Mouse (Mus musculus) olfactory bulb, adult 2 months (tissue): ENCODE results near the gene Ppm1h. TPM values are rescaled to one million over a fixed set of nuclear protein-coding genes. Genes with fewer than 3 reads are reported as not detected.
A peak's percentile ranks its signal among the peaks of the same experiment; 100 is the strongest.

Source experiments
- H3K27ac ChIP-seq: fragments of 200-500 bp; 2 replicates; pipeline ENCODE4 v1.5.1; 2012; ENCODE audit warnings: low read depth, low read length; ENCODE audit not compliant: insufficient read depth
- H3K4me1 ChIP-seq: fragments of 200-500 bp; 2 replicates; pipeline ENCODE4 v1.6.1; 2012; ENCODE audit warnings: low read length; ENCODE audit not compliant: control insufficient read depth, insufficient read depth
- H3K4me3 ChIP-seq: fragments of 200-500 bp; 2 replicates; pipeline ENCODE4 v1.5.1; 2012; ENCODE audit warnings: mild to moderate bottlenecking, low read depth, low read length, moderate library complexity; ENCODE audit not compliant: insufficient read depth
- CTCF ChIP-seq: fragments of 200-500 bp; IDR thresholded peaks from 2 replicates; pipeline ENCODE4 v1.5.1; 2012; ENCODE audit warnings: low read depth, mild to moderate bottlenecking, low read length, moderate library complexity; ENCODE audit not compliant: insufficient read depth
- POLR2A ChIP-seq: fragments of 200-500 bp; IDR thresholded peaks from 2 replicates; pipeline ENCODE4 v1.6.1; 2012; ENCODE audit warnings: mild to moderate bottlenecking, low read depth, low read length, moderate library complexity; ENCODE audit not compliant: insufficient read depth
- WGBS: fragments of 180-500 bp; shearing (Covaris S2); methylation state at CpG from one replicate; pipeline ENCODE4 v1.1.7; 2018; 5-methylcytosine and 5-hydroxymethylcytosine counted together
- polyA plus RNA-seq: library from polyadenylated mRNA; stranded (reverse); fragments of >200 nt; gene quantifications from 2 replicates; pipeline ENCODE4 v1.2.4, GENCODE M21; 2012; ENCODE audit warnings: low replicate concordance; ENCODE audit not compliant: missing spikeins, insufficient read depth, insufficient read length

The Ppm1h gene
- polyA plus RNA-seq, 1 experiment, result not detected

DNA sequence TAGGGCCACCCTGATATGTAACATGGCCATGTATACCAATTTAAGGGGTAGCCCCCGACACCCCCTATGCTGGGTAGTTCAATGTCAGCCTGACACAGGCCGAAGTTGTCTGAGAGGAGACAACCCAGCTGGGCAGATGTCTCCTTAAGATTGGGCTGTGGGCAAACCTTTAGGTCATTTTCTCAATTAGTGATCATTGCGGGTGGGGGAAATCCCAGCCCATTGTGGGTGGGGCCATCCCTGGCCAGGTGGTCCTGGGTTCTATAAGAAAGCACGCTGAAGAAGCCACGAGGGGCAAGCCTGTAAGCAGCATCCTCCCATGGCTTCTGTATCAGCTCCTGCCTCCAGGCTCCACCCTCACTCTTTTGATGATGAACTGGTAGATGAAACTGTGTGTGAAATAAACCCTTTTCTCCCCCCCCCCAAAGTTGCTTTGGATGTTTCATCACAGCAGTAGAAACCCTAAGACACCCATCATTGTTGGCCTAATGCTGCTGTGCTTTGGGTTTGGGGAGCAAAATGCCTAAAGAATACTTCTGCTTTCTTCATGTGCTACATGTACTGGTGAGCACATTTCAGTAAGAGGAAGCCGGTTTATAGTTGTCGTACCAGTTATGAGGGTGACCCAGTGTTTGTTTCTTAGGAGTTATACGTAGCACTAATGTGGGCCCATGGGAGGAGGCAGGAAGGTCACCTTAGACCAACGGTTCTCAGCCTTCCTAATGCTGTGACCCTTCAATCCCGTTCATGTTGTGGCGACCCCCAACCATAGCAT, 68.8 kb downstream of the Ppm1h start:
- Histone ChIP-seq H3K4me1 (peaks cover 2% of the 10 kb centered on the region; the same call in 1 of the 2 replicates), H3K27ac (no peak overlapping the region), H3K4me3 (no peak overlapping the region)
- TF ChIP-seq POLR2A (no peak), CTCF (no peak)
- 96% methylated on average over 11 of the region's 11 CpGs for WGBS

GRCm38 (mm10) chr10:122748361-122748951, 69.9 kb downstream of the Ppm1h start:
- WGBS, result 80% methylated on average over 4 of the region's 4 CpGs
- TF ChIP-seq POLR2A (no peak), CTCF (no peak)
- Histone ChIP-seq H3K4me1 (peaks cover 5% of the 10 kb centered on the region), H3K4me3 (no peak overlapping the region), H3K27ac (no peak overlapping the region)

DNA sequence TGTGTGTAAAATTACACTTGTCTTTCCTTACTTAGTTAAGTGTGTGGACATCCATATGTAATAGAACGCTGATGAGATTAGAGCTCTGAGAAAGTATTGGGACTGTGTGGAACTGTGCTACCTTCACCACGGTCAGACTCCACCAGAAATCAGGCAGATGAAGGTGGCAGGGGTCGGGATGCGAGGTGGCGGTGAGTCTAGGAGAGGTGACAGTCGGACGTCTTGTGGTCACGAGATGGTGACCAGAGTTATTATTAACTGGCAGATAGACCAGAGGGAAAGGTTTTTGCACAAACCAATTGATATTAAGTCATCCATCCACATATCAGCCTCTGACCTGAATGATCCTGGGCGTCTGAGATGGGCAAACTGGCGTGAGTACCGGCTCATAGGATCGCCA, 70.5 kb downstream of the Ppm1h start:
- no peak overlapping the region for H3K27ac ChIP-seq
- TF ChIP-seq POLR2A, result no peak
- TF ChIP-seq CTCF, result no peak
- WGBS, result 92% methylated on average over 12 of the region's 12 CpGs
- H3K4me3 ChIP-seq, result no peak overlapping the region
- H3K4me1 ChIP-seq, result peaks cover 7% of the 10 kb centered on the region

- no peak for TF ChIP-seq CTCF
- no peak for TF ChIP-seq POLR2A
- Histone ChIP-seq H3K4me3 (no peak overlapping the region), H3K4me1 (peaks cover 7% of the 10 kb centered on the region), H3K27ac (peak overlapping the region; percentile 38; the same call in 1 of the 2 replicates)
- 89% methylated on average over 7 of the region's 7 CpGs for WGBS
These were observed 71.3 kb downstream of the Ppm1h start for GRCm38 (mm10) chr10:122749876-122750275.

- Histone ChIP-seq H3K4me1 (peaks cover 5% of the 10 kb centered on the region), H3K27ac (no peak overlapping the region), H3K4me3 (no peak overlapping the region)
- 44% methylated on average over 17 of the region's 17 CpGs for WGBS
- TF ChIP-seq POLR2A, result no peak
- no peak for TF ChIP-seq CTCF
These were observed 74.7 kb downstream of the Ppm1h start for GRCm38 (mm10) chr10:122752950-122753923.

GRCm38 (mm10) chr10:122753924-122754307, 75.4 kb downstream of the Ppm1h start:
- TF ChIP-seq CTCF (no peak), POLR2A (no peak)
- no peak overlapping the region for H3K27ac ChIP-seq
- H3K4me3 ChIP-seq, result no peak overlapping the region
- 43% methylated on average over 2 of the region's 2 CpGs for WGBS
- H3K4me1 ChIP-seq, result peaks cover 5% of the 10 kb centered on the region

GRCm38 (mm10) chr10:122754967-122755366, 76.4 kb downstream of the Ppm1h start:
- no peak for TF ChIP-seq CTCF
- no peak for TF ChIP-seq POLR2A
- H3K4me1 ChIP-seq, result peaks cover 5% of the 10 kb centered on the region
- 93% methylated on average over 1 of the region's 1 CpGs for WGBS
- H3K27ac ChIP-seq, result no peak overlapping the region
- no peak overlapping the region for H3K4me3 ChIP-seq

DNA sequence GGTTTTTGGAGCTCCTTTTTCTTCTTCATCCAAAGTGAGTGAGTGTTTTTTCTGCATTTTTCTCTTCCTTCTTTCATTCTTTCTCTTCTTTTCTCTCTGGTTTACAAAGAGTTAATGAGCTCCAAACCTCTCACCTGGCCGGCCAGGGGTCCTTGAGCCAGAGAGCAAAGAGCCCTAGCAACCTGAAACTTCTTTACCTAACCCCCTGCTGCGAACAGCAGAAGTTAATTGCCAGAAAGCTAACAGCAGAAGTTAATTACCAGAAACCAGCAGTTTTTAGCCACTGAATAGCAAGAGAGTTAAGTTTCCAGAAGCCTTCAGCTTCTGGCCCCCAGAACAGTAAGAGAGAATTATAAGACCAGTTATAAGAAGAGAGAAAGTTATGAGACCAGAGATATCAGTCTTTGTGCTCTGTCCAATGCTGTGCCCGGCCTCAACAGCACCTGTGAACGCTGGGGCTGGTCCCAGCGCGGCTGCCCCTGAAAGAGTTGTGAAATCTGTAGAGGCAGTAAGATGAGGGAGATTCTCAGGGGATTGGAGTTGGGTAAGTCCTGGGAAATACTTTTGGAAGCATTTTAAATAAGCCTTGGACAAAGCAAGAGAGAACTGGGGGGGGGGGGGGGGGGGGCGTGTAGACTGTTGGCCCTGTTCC, 78.4 kb downstream of the Ppm1h start:
- H3K4me1 ChIP-seq, result peaks cover 5% of the 10 kb centered on the region
- H3K27ac ChIP-seq, result no peak overlapping the region
- no peak overlapping the region for H3K4me3 ChIP-seq
- TF ChIP-seq CTCF (no peak), POLR2A (no peak)
- 37% methylated on average over 7 of the region's 7 CpGs for WGBS

DNA sequence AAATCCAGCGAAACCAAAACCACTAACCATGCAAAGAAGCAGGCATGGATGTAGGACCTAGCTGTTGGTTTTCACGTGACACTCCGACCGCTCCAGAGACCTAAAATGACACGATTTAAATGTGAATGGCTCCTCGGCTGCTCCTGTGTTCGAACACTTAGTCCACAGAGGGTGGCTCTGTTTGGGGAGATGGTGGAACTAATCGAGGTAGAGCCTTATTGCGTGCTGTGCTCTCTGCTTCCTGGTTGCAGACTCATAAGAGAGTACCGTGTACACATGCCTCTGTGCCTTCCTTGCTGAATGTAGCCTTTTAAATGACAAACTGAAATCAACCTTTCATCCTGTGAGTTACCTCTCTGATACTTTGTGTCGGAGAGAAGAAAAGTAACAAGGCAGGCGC, 79.2 kb downstream of the Ppm1h start:
- H3K4me1 ChIP-seq, result peaks cover 5% of the 10 kb centered on the region
- TF ChIP-seq POLR2A (no peak), CTCF (no peak)
- WGBS, result 85% methylated on average over 12 of the region's 12 CpGs
- H3K4me3 ChIP-seq, result no peak overlapping the region
- H3K27ac ChIP-seq, result no peak overlapping the region
